Mouse (Mus musculus) kidney, embryonic 15.5 days (tissue): ENCODE data around the gene Nhsl1. TPM values are rescaled to one million over a fixed set of nuclear protein-coding genes. Genes with fewer than 3 reads are reported as not detected.

Source experiments
- ATAC-seq: fragments of 200-750 bp; cut with Nextera tagmentation; replicated peaks from 2 replicates; pipeline ENCODE4 v1.8.0; 2017; ENCODE audit warnings: moderate TSS enrichment; ENCODE audit not compliant: low FRiP score
- H3K27ac ChIP-seq: fragments of 300-500 bp; sonication (generic); 2 replicates; pipeline ENCODE4 v1.5.1; 2015; ENCODE audit warnings: mild to moderate bottlenecking, inconsistent platforms
- H3K27me3 ChIP-seq: fragments of 300-500 bp; sonication (generic); 2 replicates; pipeline ENCODE4 v1.6.1; 2015; ENCODE audit warnings: inconsistent platforms
- H3K36me3 ChIP-seq: fragments of 300-500 bp; sonication (generic); 2 replicates; pipeline ENCODE4 v1.6.1; 2015; ENCODE audit warnings: inconsistent platforms
- H3K4me1 ChIP-seq: fragments of 300-500 bp; sonication (generic); 2 replicates; pipeline ENCODE4 v1.6.1; 2015; ENCODE audit warnings: inconsistent platforms
- H3K4me2 ChIP-seq: fragments of 300-500 bp; sonication (generic); 2 replicates; pipeline ENCODE4 v1.6.1; 2015; ENCODE audit warnings: moderate library complexity, mild to moderate bottlenecking, inconsistent platforms
- H3K4me3 ChIP-seq: fragments of 300-500 bp; sonication (generic); replicated peaks from 2 replicates; pipeline ENCODE4 v1.5.1; 2015; ENCODE audit warnings: mild to moderate bottlenecking, inconsistent platforms
- H3K9ac ChIP-seq: fragments of 300-500 bp; sonication (generic); 2 replicates; pipeline ENCODE4 v1.6.1; 2015; ENCODE audit warnings: mild to moderate bottlenecking, inconsistent platforms
- H3K9me3 ChIP-seq: fragments of 300-500 bp; sonication (generic); replicated peaks from 2 replicates; pipeline ENCODE4 v1.6.1; 2016; ENCODE audit warnings: inconsistent platforms
- WGBS: fragments of 180-500 bp; shearing (Covaris S2); methylation state at CpG from one replicate; pipeline ENCODE4 v1.1.7; 2015; ENCODE audit warnings: mixed read lengths; 5-methylcytosine and 5-hydroxymethylcytosine counted together
- polyA plus RNA-seq: library from polyadenylated mRNA; unstranded; fragments of >200 nt; fragmentation: Nextera tagmentation; extraction: Ambion mirVana; gene quantifications from 2 replicates; pipeline ENCODE4 v1.2.1, GENCODE M21; 2015

Nhsl1 gene
- polyA plus RNA-seq, 1 experiment from 2014 or later, result 9.5 TPM

GRCm38 (mm10) chr10:18328331-18328908 is 9.6 kb downstream of the Nhsl1 start:
- no peak overlapping the region for H3K9ac ChIP-seq
- H3K4me1 ChIP-seq, result peaks cover 25% of the 10 kb centered on the region
- no peaks in the 10 kb centered on the region for H3K27me3 ChIP-seq
- no peak overlapping the region for H3K4me3 ChIP-seq
- WGBS, result 71% methylated on average over 5 of the region's 5 CpGs
- H3K36me3 ChIP-seq, result no peaks in the 10 kb centered on the region
- peak; percentile 38; the same call in 1 of the 2 replicates for ATAC-seq
- H3K9me3 ChIP-seq, result no peaks in the 10 kb centered on the region
- H3K4me2 ChIP-seq, result no peak overlapping the region
- H3K27ac ChIP-seq, result no peak overlapping the region; the same call in 1 of the 2 replicates

- 3% methylated on average over 22 of the region's 23 CpGs for WGBS
- H3K36me3 ChIP-seq, result no peaks in the 10 kb centered on the region
- H3K9ac ChIP-seq, result peak overlapping the region; percentile 36; the same call in 1 of the 2 replicates
- peak overlapping the region; percentile 66 for H3K4me2 ChIP-seq
- peak overlapping the region; percentile 35 for H3K4me3 ChIP-seq
- H3K4me1 ChIP-seq, result peaks cover 19% of the 10 kb centered on the region
- H3K27ac ChIP-seq, result peak overlapping the region; percentile 52
- no peaks in the 10 kb centered on the region for H3K27me3 ChIP-seq
- ATAC-seq, result peak; percentile 54
- H3K9me3 ChIP-seq, result no peaks in the 10 kb centered on the region
Measured at GRCm38 (mm10) chr10:18329096-18330038, 10.6 kb downstream of the Nhsl1 start.

GRCm38 (mm10) chr10:18330445-18330844 is 11.7 kb downstream of the Nhsl1 start:
- 73% methylated on average over 5 of the region's 5 CpGs for WGBS
- Histone ChIP-seq H3K4me3 (no peak overlapping the region), H3K9me3 (no peaks in the 10 kb centered on the region), H3K27me3 (no peaks in the 10 kb centered on the region), H3K36me3 (no peaks in the 10 kb centered on the region), H3K9ac (no peak overlapping the region), H3K27ac (no peak overlapping the region), H3K4me1 (peaks cover 19% of the 10 kb centered on the region), H3K4me2 (no peak overlapping the region)
- ATAC-seq, result no peak

- no peak overlapping the region for H3K27ac ChIP-seq
- no peak for ATAC-seq
- peaks cover 15% of the 10 kb centered on the region for H3K4me1 ChIP-seq
- H3K9ac ChIP-seq, result no peak overlapping the region
- H3K9me3 ChIP-seq, result no peaks in the 10 kb centered on the region
- 61% methylated on average over 4 of the region's 4 CpGs for WGBS
- H3K27me3 ChIP-seq, result no peaks in the 10 kb centered on the region
- no peak overlapping the region for H3K4me2 ChIP-seq
- no peak overlapping the region for H3K4me3 ChIP-seq
- H3K36me3 ChIP-seq, result no peaks in the 10 kb centered on the region
Measured at GRCm38 (mm10) chr10:18333575-18333974, 14.8 kb downstream of the Nhsl1 start.

- no peak for ATAC-seq
Measured at GRCm38 (mm10) chr10:18334176-18334575, 15.4 kb downstream of the Nhsl1 start.

GRCm38 (mm10) chr10:18334734-18335133 is 15.9 kb downstream of the Nhsl1 start:
- H3K4me3 ChIP-seq, result no peak overlapping the region
- no peak for ATAC-seq
- H3K9ac ChIP-seq, result no peak overlapping the region
- no peak overlapping the region for H3K27ac ChIP-seq
- H3K9me3 ChIP-seq, result no peaks in the 10 kb centered on the region
- H3K27me3 ChIP-seq, result no peaks in the 10 kb centered on the region
- peaks cover 3% of the 10 kb centered on the region for H3K4me1 ChIP-seq
- WGBS, result 89% methylated on average over 9 of the region's 9 CpGs
- H3K4me2 ChIP-seq, result no peak overlapping the region
- H3K36me3 ChIP-seq, result no peaks in the 10 kb centered on the region

More at GRCm38 (mm10) chr10:18334176-18334575, 15.4 kb downstream of the Nhsl1 start:
- no peaks in the 10 kb centered on the region for H3K27me3 ChIP-seq
- no peak overlapping the region for H3K4me3 ChIP-seq
- no peak overlapping the region for H3K4me2 ChIP-seq
- peaks cover 9% of the 10 kb centered on the region for H3K4me1 ChIP-seq
- WGBS, result 96% methylated on average over 4 of the region's 4 CpGs
- no peaks in the 10 kb centered on the region for H3K9me3 ChIP-seq
- H3K9ac ChIP-seq, result no peak overlapping the region
- no peaks in the 10 kb centered on the region for H3K36me3 ChIP-seq
- no peak overlapping the region for H3K27ac ChIP-seq

- Histone ChIP-seq H3K27me3 (no peaks in the 10 kb centered on the region), H3K27ac (no peak overlapping the region), H3K4me3 (no peak overlapping the region), H3K4me1 (no peaks in the 10 kb centered on the region), H3K9me3 (no peaks in the 10 kb centered on the region), H3K9ac (no peak overlapping the region), H3K4me2 (no peak overlapping the region), H3K36me3 (no peaks in the 10 kb centered on the region)
- ATAC-seq, result no peak
- 86% methylated on average over 5 of the region's 5 CpGs for WGBS
Measured at GRCm38 (mm10) chr10:18337725-18338124, 18.9 kb downstream of the Nhsl1 start.

GRCm38 (mm10) chr10:18339386-18339785 is 20.6 kb downstream of the Nhsl1 start:
- no peak overlapping the region for H3K4me3 ChIP-seq
- no peak overlapping the region for H3K27ac ChIP-seq
- no peak overlapping the region for H3K9ac ChIP-seq
- WGBS, result 65% methylated on average over 6 of the region's 6 CpGs
- H3K36me3 ChIP-seq, result no peaks in the 10 kb centered on the region
- H3K4me1 ChIP-seq, result 0 out of 2 replicates have a peak, but pooled peaks cover 2% of the 10 kb centered on the region
- H3K4me2 ChIP-seq, result no peak overlapping the region
- H3K9me3 ChIP-seq, result no peaks in the 10 kb centered on the region
- ATAC-seq, result no peak
- no peaks in the 10 kb centered on the region for H3K27me3 ChIP-seq

GRCm38 (mm10) chr10:18340930-18341329 is 22.1 kb downstream of the Nhsl1 start:
- WGBS, result 95% methylated on average over 1 of the region's 1 CpGs

GRCm38 (mm10) chr10:18341444-18342196 is 22.8 kb downstream of the Nhsl1 start:
- WGBS, result 41% methylated on average over 15 of the region's 15 CpGs

More at GRCm38 (mm10) chr10:18340930-18341329, 22.1 kb downstream of the Nhsl1 start:
- Histone ChIP-seq H3K4me1 (0 out of 2 replicates have a peak, but pooled peaks cover 4% of the 10 kb centered on the region), H3K36me3 (no peaks in the 10 kb centered on the region), H3K27me3 (no peaks in the 10 kb centered on the region), H3K9ac (no peak overlapping the region), H3K4me3 (no peak overlapping the region), H3K27ac (no peak overlapping the region), H3K4me2 (no peak overlapping the region), H3K9me3 (no peaks in the 10 kb centered on the region)
- ATAC-seq, result 0 out of 2 replicates have a peak, but pooled peaks have one; percentile 15

GRCm38 (mm10) chr10:18347231-18347630 is 28.4 kb downstream of the Nhsl1 start:
- WGBS, result 93% methylated on average over 15 of the region's 15 CpGs
- no peak for ATAC-seq
- no peaks in the 10 kb centered on the region for H3K27me3 ChIP-seq
- H3K9me3 ChIP-seq, result no peaks in the 10 kb centered on the region
- no peak overlapping the region for H3K27ac ChIP-seq
- H3K4me1 ChIP-seq, result 0 out of 2 replicates have a peak, but pooled peaks cover 4% of the 10 kb centered on the region
- no peak overlapping the region for H3K4me3 ChIP-seq
- H3K36me3 ChIP-seq, result no peaks in the 10 kb centered on the region
- H3K9ac ChIP-seq, result no peak overlapping the region
- no peak overlapping the region for H3K4me2 ChIP-seq

More at GRCm38 (mm10) chr10:18341444-18342196, 22.8 kb downstream of the Nhsl1 start:
- 0 out of 2 replicates have a peak, but pooled peaks cover 4% of the 10 kb centered on the region for H3K4me1 ChIP-seq
- H3K27ac ChIP-seq, result peak overlapping the region; percentile 61; the same call in 1 of the 2 replicates
- peak overlapping the region; percentile 15; the same call in 1 of the 2 replicates for H3K4me2 ChIP-seq
- no peaks in the 10 kb centered on the region for H3K9me3 ChIP-seq
- H3K9ac ChIP-seq, result no peak overlapping the region
- no peak for ATAC-seq
- H3K4me3 ChIP-seq, result no peak overlapping the region
- no peaks in the 10 kb centered on the region for H3K27me3 ChIP-seq
- H3K36me3 ChIP-seq, result no peaks in the 10 kb centered on the region
